Mouse (Mus musculus): ENCODE data around the gene Pigr. TPM values are rescaled to one million over a fixed set of nuclear protein-coding genes. Genes with fewer than 3 reads are reported as not detected.
A peak's percentile ranks its signal among the peaks of the same experiment; 100 is the strongest.

Gene Pigr
- total RNA-seq (2014; fragmentation: Nextera tagmentation) (not detected in 2 replicates), total RNA-seq (2017) (not detected in 2 replicates)

- no peak for ATAC-seq (replicated peaks; ENCODE audit: poor library complexity, severe bottlenecking)
Measured at GRCm38 (mm10) chr1:130826448-130826847, at the start of gene Pigr. Gene Pigr, plus strand, starts transcription at chr1:130826684.

DNA sequence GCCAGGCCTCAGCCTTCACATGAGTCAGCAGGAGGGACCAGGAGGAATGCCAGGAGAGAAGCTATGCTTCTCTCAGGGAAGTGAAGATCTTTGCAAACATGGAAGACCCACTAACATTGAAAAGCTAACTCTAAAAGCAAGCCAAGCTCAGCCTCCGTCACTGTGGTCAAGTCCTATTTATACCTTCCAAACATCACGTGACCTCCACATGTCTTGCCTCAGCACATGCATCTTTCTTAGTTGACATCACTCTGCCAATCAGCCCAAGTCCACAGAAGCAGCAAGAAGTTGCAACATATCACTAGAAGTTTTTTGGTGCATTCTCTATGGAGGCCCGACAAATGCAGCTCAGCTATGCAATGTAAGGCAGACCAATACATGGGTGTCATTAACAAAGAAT lies 46.6 kb upstream of the Pigr start:
- no peak for ATAC-seq (replicated peaks; ENCODE audit: poor library complexity, severe bottlenecking)

DNA sequence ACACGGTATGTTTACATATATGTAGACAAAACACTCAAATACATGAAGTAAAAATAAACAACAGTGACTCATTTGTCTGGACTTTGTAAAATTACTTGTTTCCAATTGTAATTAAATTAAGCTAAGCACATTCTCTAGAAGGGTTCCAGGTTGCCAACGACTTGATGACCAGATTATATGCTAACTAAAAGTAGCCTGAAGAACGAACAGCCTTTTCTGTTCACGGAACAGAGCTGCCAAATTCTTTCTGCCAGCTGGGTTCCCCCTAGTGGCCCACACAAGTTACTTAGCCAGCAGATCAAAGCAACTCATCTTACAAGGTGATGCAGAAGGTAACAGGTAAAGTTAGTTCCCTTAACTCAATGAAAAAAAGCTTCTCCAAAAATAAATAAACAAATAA lies 42.4 kb upstream of the Pigr start:
- no peak for ATAC-seq (replicated peaks; ENCODE audit: poor library complexity, severe bottlenecking)

DNA sequence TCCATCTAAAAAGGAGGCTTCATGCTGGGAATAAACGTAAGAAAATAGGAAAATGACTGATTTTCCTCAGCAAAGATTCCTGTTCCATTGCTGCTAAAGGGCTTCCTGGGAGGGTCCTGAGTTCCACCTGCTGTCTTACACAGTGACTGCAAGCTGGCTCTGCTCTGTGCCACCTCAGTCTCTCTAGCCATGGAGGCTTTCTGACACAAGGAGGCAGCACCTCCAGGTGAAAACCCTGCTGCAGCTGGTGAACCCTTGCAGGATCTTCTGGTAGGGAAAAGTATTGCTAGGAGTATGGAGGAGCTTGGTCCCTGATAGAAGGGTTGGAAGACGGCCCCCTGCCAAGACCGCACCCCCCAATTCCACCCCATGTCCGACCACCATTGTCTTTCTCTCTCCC lies 39.5 kb upstream of the Pigr start:
- ATAC-seq (replicated peaks; ENCODE audit: poor library complexity, severe bottlenecking), result no peak

GRCm38 (mm10) chr1:130789512-130790451 lies 36.7 kb upstream of the Pigr start:
- no peak for ATAC-seq (replicated peaks; ENCODE audit: poor library complexity, severe bottlenecking)

DNA sequence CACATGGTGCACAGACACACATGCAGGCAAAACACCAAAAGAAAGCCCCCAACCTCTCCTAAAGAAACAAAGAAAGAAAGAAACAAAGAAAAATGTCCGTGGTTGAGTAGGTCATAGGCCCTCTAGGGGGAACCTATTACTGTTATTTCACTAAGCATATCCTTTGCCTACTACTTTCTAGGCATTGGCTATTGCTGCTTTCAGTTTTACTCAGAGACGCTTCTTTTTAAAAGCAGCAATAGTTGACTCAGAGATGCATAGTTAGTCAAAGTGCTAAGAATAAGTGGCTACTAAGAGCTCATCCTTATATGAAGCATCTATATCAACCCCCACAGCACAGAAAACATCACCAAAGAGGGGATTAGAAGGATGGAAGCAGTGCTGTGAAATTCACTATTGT lies 31.2 kb upstream of the Pigr start:
- no peak for ATAC-seq (replicated peaks; ENCODE audit: poor library complexity, severe bottlenecking)

DNA sequence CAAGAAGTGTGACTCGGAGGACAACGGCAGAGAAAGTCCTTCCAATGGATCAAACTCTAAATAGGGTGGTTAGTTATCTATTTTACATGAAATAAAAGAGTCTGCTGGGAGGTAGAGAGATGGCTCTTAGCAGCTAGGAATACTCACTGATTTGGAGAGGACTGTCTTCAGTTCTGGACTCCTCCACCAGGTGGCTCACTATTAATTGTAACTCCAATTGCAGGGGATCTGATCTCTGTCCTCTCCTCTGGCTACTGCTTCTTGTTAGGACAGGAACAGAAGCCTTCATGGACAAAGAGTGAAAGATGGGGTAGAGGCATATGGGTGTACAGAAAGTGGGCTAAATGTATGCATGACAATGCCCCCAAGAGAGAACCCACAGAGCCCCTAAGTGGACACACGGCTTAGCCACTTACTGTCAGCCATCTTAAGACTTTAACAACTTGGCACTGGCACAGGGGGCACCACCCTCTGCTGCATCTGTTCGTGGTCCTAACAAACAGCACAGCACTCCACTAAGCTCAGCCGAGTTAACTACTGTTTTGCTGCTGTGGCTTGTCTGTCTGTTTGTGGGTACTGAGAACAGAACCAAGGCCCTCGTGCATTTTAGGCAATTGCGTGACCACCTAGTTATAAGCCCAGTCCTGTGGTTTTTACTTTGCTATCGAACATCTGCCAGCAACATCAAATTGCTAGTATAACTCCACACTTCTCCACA lies 29.4 kb upstream of the Pigr start:
- peak; percentile 81 for ATAC-seq (replicated peaks; ENCODE audit: poor library complexity, severe bottlenecking)

DNA sequence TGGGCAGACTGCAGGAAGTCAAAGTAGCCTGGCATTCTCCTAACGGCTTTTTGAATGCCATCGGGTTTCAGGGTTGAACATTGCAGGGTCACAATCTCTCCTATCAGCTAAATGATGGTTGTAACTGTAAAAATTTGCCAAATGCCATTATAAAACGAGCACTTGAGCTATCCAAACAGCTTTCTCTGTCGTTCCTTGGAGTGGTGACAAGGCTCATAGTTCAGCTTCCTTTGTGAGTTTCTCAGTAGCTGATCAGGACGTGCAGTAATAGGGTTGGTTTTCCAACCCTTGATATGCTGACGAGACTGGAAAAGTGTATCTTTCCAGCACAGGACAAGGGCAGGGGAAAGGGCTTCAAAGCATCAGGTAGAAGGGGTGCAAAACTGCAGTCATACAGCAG lies 28.4 kb upstream of the Pigr start:
- no peak for ATAC-seq (replicated peaks; ENCODE audit: poor library complexity, severe bottlenecking)

- no peak for ATAC-seq (replicated peaks; ENCODE audit: poor library complexity, severe bottlenecking)
Measured at GRCm38 (mm10) chr1:130798551-130798950, 27.9 kb upstream of the Pigr start.

GRCm38 (mm10) chr1:130799399-130799798 lies 27.1 kb upstream of the Pigr start:
- ATAC-seq (replicated peaks; ENCODE audit: poor library complexity, severe bottlenecking), result 0 out of 2 replicates have a peak, but pooled peaks have one; percentile 46

GRCm38 (mm10) chr1:130800602-130801001 lies 25.9 kb upstream of the Pigr start, which contains the start of gene Fcamr:
Gene Fcamr, plus strand, starts transcription at chr1:130800902.
- ATAC-seq (replicated peaks; ENCODE audit: poor library complexity, severe bottlenecking), result no peak

GRCm38 (mm10) chr1:130801511-130801910 lies 25.0 kb upstream of the Pigr start:
- no peak for ATAC-seq (replicated peaks; ENCODE audit: poor library complexity, severe bottlenecking)

DNA sequence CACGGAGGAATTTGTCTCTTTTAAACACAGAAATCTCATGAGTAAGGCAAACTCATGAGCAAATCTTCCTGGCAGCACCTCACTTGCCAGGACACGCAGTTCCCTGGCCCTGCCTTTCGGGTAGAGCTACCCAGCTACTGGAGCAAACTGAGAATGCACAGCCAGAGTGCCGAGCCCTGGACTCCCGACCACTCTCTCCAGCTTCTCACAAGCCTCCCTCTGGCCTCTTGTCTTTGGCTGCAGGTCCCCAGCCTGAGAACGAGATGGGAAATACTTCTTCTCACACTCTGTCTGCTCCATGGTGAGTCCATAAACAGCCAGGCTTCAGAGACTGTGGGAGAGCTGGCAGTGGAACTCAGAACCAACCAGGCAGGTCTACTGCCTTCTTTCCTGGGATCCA lies 23.5 kb upstream of the Pigr start:
- no peak for ATAC-seq (replicated peaks; ENCODE audit: poor library complexity, severe bottlenecking)

DNA sequence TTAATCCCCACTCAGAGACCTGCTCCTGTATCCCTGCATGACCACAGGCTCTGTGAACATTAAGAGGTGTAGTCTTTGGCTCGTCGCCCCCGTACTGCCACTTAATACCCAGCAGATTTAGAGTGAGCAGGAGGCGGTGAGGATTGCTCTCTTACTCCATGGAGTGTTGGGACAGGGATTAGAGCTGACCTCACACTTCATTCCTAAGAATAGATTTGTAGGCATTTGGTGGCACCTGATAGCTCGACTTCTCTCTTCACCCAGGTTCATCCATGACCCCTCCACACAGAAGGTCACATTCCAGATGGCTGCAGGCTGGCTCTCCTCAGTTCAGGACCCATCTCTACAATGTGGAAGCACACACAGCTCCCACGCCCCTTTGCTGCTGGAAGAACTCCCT lies 22.2 kb upstream of the Pigr start:
- no peak for ATAC-seq (replicated peaks; ENCODE audit: poor library complexity, severe bottlenecking)

DNA sequence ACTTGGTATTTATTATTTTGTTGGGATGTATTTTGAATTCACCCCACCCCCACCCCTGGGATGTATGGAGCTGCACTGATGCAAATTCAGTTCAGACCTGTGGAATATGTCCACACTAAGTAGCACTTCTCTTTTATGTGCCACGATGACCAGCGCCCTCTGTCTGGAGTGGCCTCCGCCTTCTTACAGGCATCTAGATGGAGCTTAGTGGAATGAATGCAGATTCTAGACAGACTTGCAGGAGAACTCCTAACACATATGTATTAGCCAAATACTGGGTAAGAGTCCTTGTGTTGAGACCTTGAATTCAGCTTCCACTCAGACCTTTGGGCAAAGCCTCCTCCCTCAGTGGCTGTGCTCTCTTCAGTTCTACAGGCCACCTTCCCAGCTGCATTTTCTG lies 15.6 kb upstream of the Pigr start:
- ATAC-seq (replicated peaks; ENCODE audit: poor library complexity, severe bottlenecking), result no peak

- ATAC-seq (replicated peaks; ENCODE audit: poor library complexity, severe bottlenecking), result no peak
Measured at GRCm38 (mm10) chr1:130811316-130811715, 15.2 kb upstream of the Pigr start.

- no peak for ATAC-seq (replicated peaks; ENCODE audit: poor library complexity, severe bottlenecking)
Measured at GRCm38 (mm10) chr1:130819737-130820136, 6.7 kb upstream of the Pigr start.

- ATAC-seq (replicated peaks; ENCODE audit: poor library complexity, severe bottlenecking), result no peak
Measured at GRCm38 (mm10) chr1:130820316-130821148, 6.0 kb upstream of the Pigr start.

- ATAC-seq (replicated peaks; ENCODE audit: poor library complexity, severe bottlenecking), result peak; percentile 42; the same call in 1 of the 2 replicates
Measured at GRCm38 (mm10) chr1:130821149-130821471, 5.4 kb upstream of the Pigr start.

DNA sequence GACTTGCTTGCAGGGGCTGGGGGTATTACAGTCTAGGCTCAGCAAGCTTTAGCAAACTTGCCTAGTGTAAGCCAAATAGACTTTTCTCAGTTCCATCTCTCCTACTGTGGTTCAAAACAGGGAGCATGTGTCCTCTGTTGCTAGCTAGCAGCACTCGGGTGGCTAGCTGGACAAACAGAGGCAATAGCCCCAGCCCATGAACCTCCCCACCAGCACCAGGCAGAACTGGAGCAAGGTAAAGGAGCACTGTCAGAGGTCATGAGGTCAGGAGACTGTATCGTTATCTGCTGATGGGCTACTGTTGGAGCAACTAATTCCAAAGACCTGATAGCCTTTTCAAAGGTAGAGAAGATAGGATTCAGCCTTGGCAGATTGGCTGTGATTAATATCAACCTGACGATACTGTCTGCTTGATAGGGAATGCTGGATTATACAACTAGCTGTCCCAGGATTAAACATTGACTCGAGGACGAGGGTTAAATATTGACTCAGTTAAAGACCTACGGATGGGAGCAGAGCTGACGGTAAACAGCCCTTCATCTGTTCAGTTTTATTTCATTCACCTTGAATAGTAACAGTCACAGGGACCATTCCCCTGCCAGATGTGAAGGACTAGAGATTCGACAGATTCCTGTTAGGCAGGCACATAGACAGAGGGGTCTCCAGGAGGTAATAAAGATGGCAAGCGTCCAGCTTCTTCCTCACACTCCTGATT lies 4.4 kb upstream of the Pigr start:
- no peak for ATAC-seq (replicated peaks; ENCODE audit: poor library complexity, severe bottlenecking)
